Mouse (Mus musculus) erythroblast, embryonic 14.5 days (primary cell): Measurements from ENCODE around the gene Wdr54.

Experiments used
- GATA1 ChIP-seq: IDR thresholded peaks from 2 replicates; pipeline ENCODE4 v1.6.1; 2012; ENCODE audit warnings: low read length, inconsistent platforms, mixed read lengths
- TAL1 ChIP-seq: IDR thresholded peaks from 3 replicates; pipeline ENCODE4 v1.6.1; 2012; ENCODE audit warnings: low read length, inconsistent platforms, mixed read lengths

DNA sequence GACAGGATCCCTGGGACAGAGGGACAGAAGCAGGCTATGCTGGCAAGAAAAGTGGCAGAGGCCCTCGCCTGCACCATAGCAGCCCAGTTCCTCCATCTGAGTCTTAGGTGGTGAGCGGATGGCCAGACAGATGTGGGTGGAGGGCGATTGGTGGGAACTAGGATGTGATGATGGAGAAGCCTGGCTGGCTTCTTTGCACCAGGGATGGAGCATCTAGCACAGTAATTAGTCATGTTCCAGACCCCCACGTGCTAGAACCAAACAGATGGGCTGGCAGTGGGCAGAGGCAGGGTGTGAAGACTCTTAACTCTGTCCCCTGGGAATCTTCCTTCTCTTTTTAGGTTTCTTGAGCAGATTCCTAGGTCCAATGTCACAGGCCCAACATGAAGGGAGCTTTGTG lies 47.1 kb upstream of the Wdr54 start:
- TF ChIP-seq TAL1: no peak
- no peak for TF ChIP-seq GATA1
